Comparison of ENCODE assay signal across 11 mouse cellular contexts in the genomic region with DNA sequence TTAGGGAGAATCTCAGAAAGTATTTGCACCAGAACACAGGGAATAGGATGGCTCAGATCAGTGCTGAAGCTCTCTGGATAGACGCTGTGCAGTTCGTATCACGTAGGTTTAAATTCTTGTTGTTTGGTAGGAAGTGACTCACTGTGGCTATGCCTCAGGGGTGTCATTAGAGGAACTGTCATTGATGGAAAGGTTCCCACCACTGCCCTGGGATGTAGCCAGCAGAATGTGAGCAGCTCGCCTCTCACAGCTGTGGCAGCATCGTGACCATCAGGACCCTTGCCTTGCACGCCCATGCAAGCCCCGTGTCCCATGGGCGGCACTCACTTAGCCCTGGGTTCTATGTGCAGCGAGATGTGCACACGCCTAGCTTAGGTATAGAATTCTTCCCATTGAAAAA.
DNase-seq lines count a peak whose midpoint lies in the region.
"Had no signal": no experiment of that assay in that cellular context is flagged by ENCODE, and none has a peak within 500 bp of the region (broad histone marks: within the 10 kb centered on the region; RNA-seq: fewer than 3 reads in every experiment).

No protein-coding gene starts in this region.

- DNase-seq in heart, adult 18-20 months: peak; percentile 20 to 24
- DNase-seq in heart, postnatal 25 days (ENCODE audit: low spot score): no peak
- peak; percentile 5 for DNase-seq in lung, postnatal 36 days
- no peak for DNase-seq in lung, postnatal 14 days
- DNase-seq in heart, postnatal 10 days: peak; percentile 59 to 68
- DNase-seq in mesoderm, embryonic 11.5 days (ENCODE audit: low read depth, low spot score): peak; percentile 19
- DNase-seq in embryo, embryonic 10 days (ENCODE audit: low spot score): no peak
- no peak for DNase-seq in liver
- DNase-seq: cerebellum, adult 9-10 months; kidney, adult 11 months; thymus, adult 2 months had no signal

- intact Hi-C loops in heart, postnatal 25 days (cut with DNase I): no loop called here
- intact Hi-C loops in heart, postnatal 10 days (cut with DNase I): no loop called here

Comparison
In these comparisons a context has a peak if more than half of its experiments do, and no peak if none do; other contexts are left out.
1. DNase-seq: peak in heart, adult 18-20 months (2 of 2), lung, postnatal 36 days (single experiment), heart, postnatal 10 days (2 of 2) and mesoderm, embryonic 11.5 days (single experiment); none in heart, postnatal 25 days (single experiment), lung, postnatal 14 days (single experiment), embryo, embryonic 10 days (single experiment) and liver (single experiment).